Mouse (Mus musculus): Measurements from ENCODE around the gene Ccdc152.
A peak's percentile ranks its signal among the peaks of the same experiment; 100 is the strongest.

Ccdc152 gene

GRCm38 (mm10) chr15:3303426-3303825 lies at the start of gene Ccdc152:
Ccdc152 (minus strand) TSS chr15:3303526.
- no peak for DNase-seq

GRCm38 (mm10) chr15:3349306-3350064 lies 46.2 kb upstream of the Ccdc152 start:
- DNase-seq, result no peak

GRCm38 (mm10) chr15:3346682-3347081 lies 43.4 kb upstream of the Ccdc152 start:
- DNase-seq, result no peak

GRCm38 (mm10) chr15:3344555-3344954 lies 41.2 kb upstream of the Ccdc152 start:
- DNase-seq, result peak; percentile 53

- no peak for DNase-seq
Observed at GRCm38 (mm10) chr15:3341806-3342582, 38.7 kb upstream of the Ccdc152 start.

GRCm38 (mm10) chr15:3339847-3340246 lies 36.5 kb upstream of the Ccdc152 start:
- DNase-seq, result no peak

- DNase-seq, result no peak
Observed at GRCm38 (mm10) chr15:3332517-3332916, 29.2 kb upstream of the Ccdc152 start.

- DNase-seq, result no peak
Observed at GRCm38 (mm10) chr15:3331813-3332212, 28.5 kb upstream of the Ccdc152 start.

GRCm38 (mm10) chr15:3330291-3330690 lies 27.0 kb upstream of the Ccdc152 start:
- DNase-seq, result no peak

GRCm38 (mm10) chr15:3323041-3323440 lies 19.7 kb upstream of the Ccdc152 start:
- no peak for DNase-seq

GRCm38 (mm10) chr15:3319929-3320328 lies 16.6 kb upstream of the Ccdc152 start:
- DNase-seq, result no peak

- no peak for DNase-seq
Observed at GRCm38 (mm10) chr15:3316617-3317016, 13.3 kb upstream of the Ccdc152 start.

- peak; percentile 8 for DNase-seq
Observed at GRCm38 (mm10) chr15:3312937-3313336, 9.6 kb upstream of the Ccdc152 start.

- no peak for DNase-seq
Observed at GRCm38 (mm10) chr15:3309856-3310255, 6.5 kb upstream of the Ccdc152 start.

- DNase-seq, result no peak
Observed at GRCm38 (mm10) chr15:3300361-3301100, 2.8 kb downstream of the Ccdc152 start.

- no peak for DNase-seq
Observed at GRCm38 (mm10) chr15:3297615-3298014, 5.7 kb downstream of the Ccdc152 start.

- no peak for DNase-seq
Observed at GRCm38 (mm10) chr15:3295986-3296385, 7.3 kb downstream of the Ccdc152 start.

- no peak for DNase-seq
Observed at GRCm38 (mm10) chr15:3293477-3293876, 9.8 kb downstream of the Ccdc152 start.

- no peak for DNase-seq
Observed at GRCm38 (mm10) chr15:3290435-3290834, 12.9 kb downstream of the Ccdc152 start.

GRCm38 (mm10) chr15:3286032-3286431 lies 17.3 kb downstream of the Ccdc152 start:
- DNase-seq, result no peak

GRCm38 (mm10) chr15:3281737-3282136 lies 21.6 kb downstream of the Ccdc152 start:
- no peak for DNase-seq

- DNase-seq, result no peak
Observed at GRCm38 (mm10) chr15:3281216-3281615, 22.1 kb downstream of the Ccdc152 start.

- DNase-seq, result no peak
Observed at GRCm38 (mm10) chr15:3279242-3279641, 24.1 kb downstream of the Ccdc152 start.
